Mouse (Mus musculus) leukemia stem cell, adult 10-12 weeks (primary cell): ENCODE results near the gene Abca13. TPM values are rescaled to one million over a fixed set of nuclear protein-coding genes. Genes with fewer than 3 reads are reported as not detected.

Experiments used
- polyA plus RNA-seq: library from polyadenylated mRNA; stranded (reverse); fragments of >175 nt; gene quantifications from 2 replicates; pipeline ENCODE4 v1.2.3, GENCODE M21; 2012; ENCODE audit warnings: low replicate concordance

Gene Abca13
- not detected in 2 replicates for polyA plus RNA-seq

GRCm38 (mm10) chr11:9191555-9192131 lies at the start of gene Abca13:
TSS of gene Abca13 (plus strand) at chr11:9191942.

Other genes starting within 250 kb of the Abca13 start
- 0.40 TPM in 1 of 2 replicates, not detected in the other for gene Pkd1l1, start 218.7 kb upstream of the Abca13 start, polyA plus RNA-seq
- 1.6 and 18.1 TPM in 2 replicates for gene Hus1, start 180.8 kb upstream of the Abca13 start, polyA plus RNA-seq
- gene Gm11992, start 143.3 kb upstream of the Abca13 start, polyA plus RNA-seq = not detected in 2 replicates
- gene Sun3, start 143.0 kb upstream of the Abca13 start, polyA plus RNA-seq = not detected in 2 replicates
- gene Upp1, start 73.8 kb upstream of the Abca13 start, polyA plus RNA-seq = 0.43 TPM in 1 of 2 replicates, not detected in the other